Mouse (Mus musculus) myocyte (in vitro differentiated cells): ENCODE measurements around the gene Dgat2. TPM values are rescaled to one million over a fixed set of nuclear protein-coding genes. Genes with fewer than 3 reads are reported as not detected.

Source experiments
- H3K27me3 ChIP-seq: one replicate; pipeline ENCODE4 v1.6.1; 2011; ENCODE audit not compliant: control insufficient read depth, insufficient read depth, insufficient read length
- H3K36me3 ChIP-seq: one replicate; pipeline ENCODE4 v1.6.1; 2011; ENCODE audit not compliant: control insufficient read depth, insufficient read depth
- H3K4me2 ChIP-seq: one replicate; pipeline ENCODE4 v1.6.1; 2011; ENCODE audit warnings: low read depth, control low read depth
- H3K4me3 ChIP-seq: one replicate; pipeline ENCODE4 v1.5.1; 2011; ENCODE audit warnings: mild to moderate bottlenecking, control low read depth, moderate library complexity
- H3K79me2 ChIP-seq: one replicate; pipeline ENCODE4 v1.6.1; 2011; ENCODE audit not compliant: control insufficient read depth, insufficient read depth
- H3ac ChIP-seq: one replicate; pipeline ENCODE4 v1.6.1; 2011; ENCODE audit not compliant: control insufficient read depth, insufficient read length
- CEBPB ChIP-seq: IDR thresholded peaks from 2 replicates; pipeline ENCODE4 v1.6.1; 2011; ENCODE audit warnings: mild to moderate bottlenecking, moderate library complexity; ENCODE audit not compliant: poor library complexity, insufficient read depth, severe bottlenecking
- E2F4 ChIP-seq: IDR thresholded peaks from one replicate; pipeline ENCODE4 v1.6.1; 2011; ENCODE audit warnings: mild to moderate bottlenecking, control low read depth, moderate library complexity; ENCODE audit not compliant: insufficient read depth
- MAX ChIP-seq: IDR thresholded peaks from one replicate; pipeline ENCODE4 v1.6.1; 2011; ENCODE audit warnings: low read depth, mild to moderate bottlenecking, control low read depth
- MYOD1 ChIP-seq, 3 experiments: IDR thresholded peaks; one replicate each; pipeline ENCODE4 v1.6.1; 2011; ENCODE audit warnings: control low read depth in 2 of 3, low read depth in 2 of 3, mild to moderate bottlenecking in 2 of 3, moderate library complexity in 1 of 3; ENCODE audit not compliant: insufficient read length in 2 of 3, control insufficient read depth in 1 of 3
- MYOG ChIP-seq, 3 experiments: IDR thresholded peaks; one replicate each; pipeline ENCODE4 v1.6.1; 2011; ENCODE audit warnings: control low read depth in 2 of 3, low read depth in 2 of 3, mild to moderate bottlenecking in 2 of 3; ENCODE audit not compliant: insufficient read length in 2 of 3, control insufficient read depth in 1 of 3, insufficient read depth in 1 of 3
- POLR2A ChIP-seq: IDR thresholded peaks from one replicate; pipeline ENCODE4 v1.6.1; 2011; ENCODE audit warnings: low read depth, mild to moderate bottlenecking, control low read depth, moderate library complexity; ENCODE audit not compliant: insufficient read length
- POLR2AphosphoS2 ChIP-seq: IDR thresholded peaks from one replicate; pipeline ENCODE4 v1.6.1; 2011; ENCODE audit warnings: low read depth, control low read depth; ENCODE audit not compliant: insufficient read length
- REST ChIP-seq: IDR thresholded peaks from one replicate; pipeline ENCODE4 v1.6.1; 2011; ENCODE audit warnings: mild to moderate bottlenecking, control low read depth, moderate library complexity; ENCODE audit not compliant: insufficient read depth, insufficient read length
- SRF ChIP-seq: IDR thresholded peaks from one replicate; pipeline ENCODE4 v1.6.1; 2011; ENCODE audit warnings: low read depth; ENCODE audit not compliant: control insufficient read depth, insufficient read length
- TCF12 ChIP-seq: IDR thresholded peaks from one replicate; pipeline ENCODE4 v1.6.1; 2011; ENCODE audit warnings: mild to moderate bottlenecking, control low read depth; ENCODE audit not compliant: poor library complexity, insufficient read depth, severe bottlenecking
- TCF3 ChIP-seq: IDR thresholded peaks from one replicate; pipeline ENCODE4 v1.6.1; 2011; ENCODE audit warnings: low read depth, control low read depth; ENCODE audit not compliant: insufficient read length
- USF1 ChIP-seq: IDR thresholded peaks from one replicate; pipeline ENCODE4 v1.6.1; 2011; ENCODE audit warnings: low read depth, mild to moderate bottlenecking, control low read depth, moderate library complexity
- polyA plus RNA-seq: library from polyadenylated mRNA; unstranded; fragments of >200 nt; fragmentation: generic; extraction: Trizol; gene quantifications from one replicate; pipeline ENCODE4 v1.2.1, GENCODE M21; 2012; ENCODE audit warnings: missing spikeins

The Dgat2 gene
- polyA plus RNA-seq, 1 experiment: 6.9 TPM

DNA sequence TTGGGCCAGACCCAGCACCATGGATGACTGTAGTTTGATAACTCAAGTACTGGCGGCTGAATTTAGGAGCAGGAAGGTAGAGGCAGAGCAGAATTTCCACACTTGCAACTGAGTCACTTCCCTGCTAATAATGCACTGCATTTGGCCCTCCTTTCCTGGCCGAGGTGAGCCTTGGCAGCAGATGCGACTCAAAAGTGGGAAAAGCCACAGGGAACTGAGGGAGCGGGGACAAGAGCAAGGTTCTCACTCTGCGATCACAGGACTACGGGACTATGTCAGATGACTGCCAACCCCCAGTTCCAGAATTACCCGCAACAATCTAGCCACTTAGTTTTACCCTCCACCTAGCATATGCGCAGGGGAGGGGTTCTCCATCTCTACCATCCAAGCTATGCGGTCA is 3.2 kb downstream of the Dgat2 start:
- H3ac ChIP-seq: no peak overlapping the region
- no peak overlapping the region for H3K4me2 ChIP-seq
- no peak for TF ChIP-seq POLR2AphosphoS2
- no peak for TF ChIP-seq SRF
- TF ChIP-seq MAX: no peak
- no peak for TF ChIP-seq CEBPB
- no peak for TF ChIP-seq POLR2A
- TF ChIP-seq REST: no peak
- TF ChIP-seq TCF3: no peak
- no peak for TF ChIP-seq MYOG (IDR thresholded peaks at IDR 0.05; ENCODE audit: control insufficient read depth in 1 of 3, insufficient read depth in 1 of 3, insufficient read length in 2 of 3, low read depth in 2 of 3)
- no peak for TF ChIP-seq MYOD1 (IDR thresholded peaks at IDR 0.05; ENCODE audit: control insufficient read depth in 1 of 3, insufficient read length in 2 of 3, low read depth in 2 of 3)
- no peaks in the 10 kb centered on the region for H3K79me2 ChIP-seq
- no peaks in the 10 kb centered on the region for H3K36me3 ChIP-seq
- no peak overlapping the region for H3K4me3 ChIP-seq
- H3K27me3 ChIP-seq: no peaks in the 10 kb centered on the region

DNA sequence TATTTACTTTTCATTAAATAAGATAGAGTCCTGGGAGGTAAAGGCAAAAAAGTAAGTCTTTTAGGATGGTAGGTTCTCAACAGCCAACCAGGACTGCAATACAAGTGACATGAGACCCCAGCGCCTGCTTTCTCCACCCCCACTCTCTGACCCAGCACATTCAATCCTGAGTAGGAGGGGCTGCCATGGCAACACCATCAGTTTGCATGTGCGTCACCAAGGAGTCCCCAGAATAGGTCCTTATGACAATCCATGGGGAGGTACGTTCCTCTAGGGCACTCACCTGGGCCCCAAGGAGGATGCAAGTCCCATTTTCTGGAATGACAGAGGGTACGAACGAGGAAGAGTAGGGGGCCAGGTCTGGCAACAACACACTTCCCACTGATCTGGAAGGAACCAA is 5.1 kb downstream of the Dgat2 start:
- TF ChIP-seq TCF3 (no peak), MYOD1 (IDR thresholded peaks at IDR 0.05; ENCODE audit: control insufficient read depth in 1 of 3, insufficient read length in 2 of 3, low read depth in 2 of 3) (no peak), SRF (no peak), CEBPB (no peak), POLR2AphosphoS2 (no peak), TCF12 (no peak), MYOG (IDR thresholded peaks at IDR 0.05; ENCODE audit: control insufficient read depth in 1 of 3, insufficient read depth in 1 of 3, insufficient read length in 2 of 3, low read depth in 2 of 3) (no peak), REST (no peak), POLR2A (no peak), USF1 (no peak), E2F4 (no peak), MAX (no peak)
- H3K36me3 ChIP-seq: no peaks in the 10 kb centered on the region
- no peak overlapping the region for H3K4me2 ChIP-seq
- H3K4me3 ChIP-seq: no peak overlapping the region
- no peak overlapping the region for H3ac ChIP-seq
- no peaks in the 10 kb centered on the region for H3K27me3 ChIP-seq
- H3K79me2 ChIP-seq: no peaks in the 10 kb centered on the region

DNA sequence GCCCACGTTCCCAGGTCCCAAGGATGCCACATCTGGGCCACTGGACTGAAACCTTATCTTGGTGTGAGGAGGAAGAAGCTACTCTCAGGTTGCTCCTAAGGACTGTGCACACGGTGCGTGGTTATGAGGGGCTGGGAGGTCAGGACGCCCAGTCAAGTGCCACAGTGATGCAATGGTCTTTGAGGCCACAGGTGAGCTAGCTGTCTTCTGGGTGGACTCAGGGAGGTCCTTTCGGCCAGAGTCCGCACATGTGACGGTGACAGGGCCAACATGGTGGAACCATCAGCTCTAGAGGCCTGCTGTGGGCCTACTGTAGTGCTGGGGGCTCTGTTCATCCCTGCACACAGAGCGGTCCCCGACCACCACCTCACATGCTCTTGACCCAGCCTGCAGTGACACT is 6.9 kb downstream of the Dgat2 start:
- Histone ChIP-seq H3K4me3 (no peak overlapping the region), H3K4me2 (no peak overlapping the region), H3K79me2 (no peaks in the 10 kb centered on the region), H3ac (no peak overlapping the region), H3K36me3 (no peaks in the 10 kb centered on the region), H3K27me3 (no peaks in the 10 kb centered on the region)
- TF ChIP-seq TCF12 (no peak), SRF (no peak), MYOG (IDR thresholded peaks at IDR 0.05; ENCODE audit: control insufficient read depth in 1 of 3, insufficient read depth in 1 of 3, insufficient read length in 2 of 3, low read depth in 2 of 3) (no peak), CEBPB (no peak), USF1 (no peak), MAX (no peak), POLR2AphosphoS2 (no peak), POLR2A (no peak), TCF3 (no peak), REST (no peak), E2F4 (no peak)

DNA sequence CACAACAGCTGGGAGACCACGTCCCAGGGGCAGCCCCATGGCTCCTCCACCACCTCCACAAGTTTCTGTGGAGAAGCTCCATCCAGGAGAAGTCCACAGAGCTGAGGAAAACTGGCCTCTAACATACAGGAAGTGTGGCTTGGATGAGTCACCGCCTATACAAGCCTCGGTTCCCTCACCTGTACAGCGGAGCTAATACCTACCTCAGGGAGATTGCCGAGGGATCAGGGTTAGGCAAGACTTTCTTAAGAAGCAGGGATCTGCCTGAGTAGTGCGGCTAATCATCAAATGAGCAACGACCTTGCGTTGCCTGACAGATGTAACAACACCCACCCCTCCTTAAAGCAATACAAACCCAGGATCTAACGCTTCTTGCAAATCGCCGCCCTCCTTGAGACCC is 7.4 kb downstream of the Dgat2 start:
- TF ChIP-seq POLR2AphosphoS2 (no peak), TCF12 (no peak), E2F4 (no peak), USF1 (no peak), MAX (no peak), CEBPB (no peak), MYOG (IDR thresholded peaks at IDR 0.05; ENCODE audit: control insufficient read depth in 1 of 3, insufficient read depth in 1 of 3, insufficient read length in 2 of 3, low read depth in 2 of 3) (no peak), SRF (no peak), REST (no peak)
- Histone ChIP-seq H3K4me2 (no peak overlapping the region), H3K4me3 (no peak overlapping the region), H3K36me3 (no peaks in the 10 kb centered on the region), H3K27me3 (no peaks in the 10 kb centered on the region), H3ac (no peak overlapping the region), H3K79me2 (no peaks in the 10 kb centered on the region)

DNA sequence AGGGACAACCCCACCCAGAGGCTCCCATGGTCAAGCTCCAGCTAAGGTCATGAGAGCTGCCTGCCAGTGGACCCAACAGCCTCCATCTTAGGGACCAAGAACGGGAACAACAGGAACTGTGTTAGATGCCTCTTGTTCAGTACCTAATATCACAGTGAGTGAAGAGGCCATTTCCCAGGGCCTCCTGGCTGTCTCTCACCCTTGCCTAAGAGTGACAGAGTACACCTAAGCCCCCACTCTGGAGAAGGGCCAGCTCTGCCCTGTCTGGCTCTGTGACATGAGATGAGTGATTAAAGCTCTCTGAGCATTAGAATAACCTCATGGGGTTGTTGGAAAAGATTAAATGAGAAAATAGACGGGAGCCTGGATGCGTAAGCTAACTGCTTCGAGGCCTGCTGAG is 8.5 kb downstream of the Dgat2 start:
- H3K4me3 ChIP-seq: no peak overlapping the region
- H3K79me2 ChIP-seq: no peaks in the 10 kb centered on the region
- H3K36me3 ChIP-seq: no peaks in the 10 kb centered on the region
- TF ChIP-seq MAX (no peak), TCF3 (no peak), POLR2AphosphoS2 (no peak), CEBPB (no peak), E2F4 (no peak), USF1 (no peak), MYOD1 (IDR thresholded peaks at IDR 0.05; ENCODE audit: control insufficient read depth in 1 of 3, insufficient read length in 2 of 3, low read depth in 2 of 3) (no peak), REST (no peak), MYOG (IDR thresholded peaks at IDR 0.05; ENCODE audit: control insufficient read depth in 1 of 3, insufficient read depth in 1 of 3, insufficient read length in 2 of 3, low read depth in 2 of 3) (no peak), POLR2A (no peak), SRF (no peak), TCF12 (no peak)
- H3K4me2 ChIP-seq: no peak overlapping the region
- H3ac ChIP-seq: no peak overlapping the region
- H3K27me3 ChIP-seq: no peaks in the 10 kb centered on the region
